Mouse (Mus musculus): ENCODE measurements around the gene Uba5.

DNA sequence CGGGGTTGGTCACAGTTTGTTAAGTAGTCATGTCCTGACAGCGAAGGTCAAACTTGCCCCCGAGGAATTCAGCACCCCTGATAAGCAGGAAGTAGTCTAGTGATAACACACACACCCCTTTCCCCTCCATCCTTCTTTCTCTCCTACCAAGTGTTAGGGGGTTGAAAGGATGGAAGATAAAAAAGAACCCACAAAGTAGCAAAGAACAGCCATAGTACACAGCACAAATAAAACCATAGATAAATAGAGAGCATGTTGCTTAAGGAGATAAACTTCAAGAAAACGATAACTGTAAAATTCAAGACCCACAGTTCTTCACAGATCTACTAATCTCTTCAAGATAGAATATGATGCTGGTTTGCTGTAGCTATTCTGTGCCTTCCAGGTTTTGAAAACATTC is 7.3 kb upstream of the Uba5 start:
- TF ChIP-seq EP300 (IDR thresholded peaks at IDR 0.05; ENCODE audit: low read depth) = no peak
- TF ChIP-seq CTCF (IDR thresholded peaks at IDR 0.05; ENCODE audit: low read depth) = no peak

All from liver, embryonic 14.5 days (tissue).